Mouse (Mus musculus) CH12.LX (cell line): Measurements from ENCODE around the gene Dgkg.

Experiments
- CHD2 ChIP-seq: IDR thresholded peaks from 2 replicates; pipeline ENCODE4 v1.6.1; 2011; ENCODE audit warnings: low read length, improper control_type of control experiment
- CTCF ChIP-seq, 2 experiments: IDR thresholded peaks in 1 of 2; conservative IDR thresholded peaks in 1 of 2; 2 replicates each; pipeline ENCODE4 v1.5.1; 2011 to 2012; ENCODE audit warnings: low read depth in 2 of 2, low read length in 2 of 2, improper control_type of control experiment in 1 of 2, inconsistent platforms in 1 of 2, mild to moderate bottlenecking in 1 of 2, moderate library complexity in 1 of 2
- E2F4 ChIP-seq: IDR thresholded peaks from 2 replicates; pipeline ENCODE4 v1.6.1; 2011; ENCODE audit warnings: low read depth, low read length, improper control_type of control experiment; ENCODE audit not compliant: insufficient replicate concordance
- HCFC1 ChIP-seq: IDR thresholded peaks from 2 replicates; pipeline ENCODE4 v1.6.1; 2012; ENCODE audit warnings: low read depth, mild to moderate bottlenecking, inconsistent platforms, low read length, improper control_type of control experiment
- JUND ChIP-seq: conservative IDR thresholded peaks from 2 replicates; pipeline ENCODE4 v1.6.1; 2011; ENCODE audit warnings: low read depth, low read length, improper control_type of control experiment
- MAX ChIP-seq: IDR thresholded peaks from 2 replicates; pipeline ENCODE4 v1.6.1; 2011; ENCODE audit warnings: low read length, improper control_type of control experiment
- MEF2A ChIP-seq: IDR thresholded peaks from 2 replicates; pipeline ENCODE4 v1.6.1; 2014; ENCODE audit warnings: low read depth, mild to moderate bottlenecking, inconsistent platforms, low read length, improper control_type of control experiment, borderline replicate concordance
- PAX5 ChIP-seq: IDR thresholded peaks from 2 replicates; pipeline ENCODE4 v1.6.1; 2012; ENCODE audit warnings: low read length, inconsistent platforms, mixed read lengths
- POLR2A ChIP-seq: IDR thresholded peaks from 2 replicates; pipeline ENCODE4 v1.6.1; 2011; ENCODE audit warnings: low read depth, mild to moderate bottlenecking, improper control_type of control experiment, low read length
- POLR2AphosphoS2 ChIP-seq: IDR thresholded peaks from 2 replicates; pipeline ENCODE4 v1.6.1; 2011; ENCODE audit warnings: low read depth, low read length, improper control_type of control experiment
- RAD21 ChIP-seq: IDR thresholded peaks from 2 replicates; pipeline ENCODE4 v1.6.1; 2011; ENCODE audit warnings: low read depth, mild to moderate bottlenecking, low read length, improper control_type of control experiment, moderate library complexity
- SMC3 ChIP-seq: IDR thresholded peaks from 2 replicates; pipeline ENCODE4 v1.6.1; 2011; ENCODE audit warnings: low read depth, low read length, improper control_type of control experiment
- TCF12 ChIP-seq: IDR thresholded peaks from 2 replicates; pipeline ENCODE4 v1.6.1; 2014; ENCODE audit warnings: low read depth, mild to moderate bottlenecking, inconsistent platforms, low read length, improper control_type of control experiment
- ZC3H11A ChIP-seq: IDR thresholded peaks from 2 replicates; pipeline ENCODE4 v1.6.1; 2012; ENCODE audit warnings: low read depth, mild to moderate bottlenecking, inconsistent platforms, low read length, improper control_type of control experiment

DNA sequence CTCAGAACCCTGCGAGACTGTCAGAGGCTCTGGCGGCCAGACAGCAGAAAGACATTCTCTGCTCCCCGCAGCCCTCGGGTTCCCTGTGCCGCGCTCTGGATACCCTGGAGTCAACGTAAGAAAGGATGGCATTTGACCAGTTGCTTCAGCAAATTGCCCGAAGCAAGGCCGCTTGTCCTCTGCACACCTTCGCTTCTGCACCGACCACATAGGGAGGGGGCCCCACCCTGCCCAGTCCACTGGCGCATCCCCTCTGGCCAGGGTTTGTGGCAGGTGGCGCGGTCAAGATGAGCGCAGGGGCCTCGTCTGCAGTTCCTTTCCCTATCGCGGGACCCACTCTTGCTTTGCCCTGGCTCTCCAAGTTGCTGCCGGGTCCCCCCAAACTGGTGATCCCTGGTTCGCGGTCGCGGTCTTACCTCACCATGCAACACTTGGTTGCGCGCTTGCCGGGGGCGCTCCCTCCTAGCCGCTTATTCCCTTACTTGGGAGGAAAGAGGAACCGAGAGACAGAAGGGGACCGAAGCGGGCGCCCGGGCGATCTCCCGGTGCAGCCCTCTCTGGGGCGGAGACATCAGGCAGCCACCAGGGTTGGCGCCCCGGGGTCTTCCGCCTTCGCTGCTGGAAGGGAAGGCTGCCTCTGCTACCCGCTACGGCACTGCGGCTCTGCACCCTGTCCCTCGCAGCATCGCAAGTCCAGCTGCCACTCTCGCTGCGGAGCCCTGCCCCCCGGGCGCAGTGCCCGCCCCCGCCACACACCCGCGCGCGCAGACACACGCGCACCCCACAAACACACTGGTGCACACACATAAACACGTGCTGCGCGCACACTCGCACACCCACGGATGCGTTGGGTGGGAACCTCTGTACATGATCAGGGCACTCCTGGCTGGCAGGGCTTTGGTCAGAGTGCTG lies at the start of gene Dgkg:
- peak; percentile 94 for TF ChIP-seq TCF12
- no peak for TF ChIP-seq ZC3H11A
- 0 out of 4 replicates have a peak, but pooled peaks of 1 of the 2 experiments have one; percentile 2 for TF ChIP-seq CTCF (conservative IDR thresholded peaks at IDR 0.05 in 1 of 2, IDR thresholded peaks at IDR 0.05 in 1 of 2; ENCODE audit: low read depth in 2 of 2, low read length in 2 of 2)
- TF ChIP-seq HCFC1, result peak; percentile 52; the same call in 1 of the 2 replicates
- TF ChIP-seq JUND, result no peak
- peak; percentile 49; the same call in 1 of the 2 replicates for TF ChIP-seq CHD2
- TF ChIP-seq E2F4, result no peak
- peak; percentile 74 for TF ChIP-seq POLR2A
- TF ChIP-seq PAX5, result no peak
- peak; percentile 93 for TF ChIP-seq MEF2A
- no peak for TF ChIP-seq POLR2AphosphoS2
- TF ChIP-seq RAD21, result no peak; the same call in 1 of the 2 replicates
- TF ChIP-seq SMC3, result no peak
- peak; percentile 88; the same call in 1 of the 2 replicates for TF ChIP-seq MAX
